Mouse (Mus musculus): ENCODE measurements around the gene Tll2. TPM values are rescaled to one million over a fixed set of nuclear protein-coding genes. Genes with fewer than 3 reads are reported as not detected.

Tll2 gene
- 0.03 TPM in 1 of 2 replicates, not detected in the other for polyA plus RNA-seq (2015; fragmentation: Nextera tagmentation; extraction: Ambion mirVana)

- Histone ChIP-seq H3K27ac (no peak within 1 kb of the TSS), H3K4me2 (peak within 1 kb of the TSS; percentile 54), H3K4me1 (replicated peaks) (peaks cover 8% of the 10 kb centered on the region), H3K36me3 (no peaks in the 10 kb centered on the region), H3K9ac (no peak within 1 kb of the TSS), H3K9me3 (replicated peaks) (no peaks in the 10 kb centered on the region), H3K27me3 (peaks cover 64% of the 10 kb centered on the region), H3K4me3 (replicated peaks) (peak within 1 kb of the TSS; percentile 38)
- 2% methylated on average over 32 of the region's 32 CpGs for WGBS (ENCODE audit: insufficient replicate concordance)
- DNase-seq (no peak), ATAC-seq (ENCODE audit: low read depth) (peak; percentile 71)
These were observed at the start of gene Tll2 for GRCm38 (mm10) chr19:41206811-41207344. Gene Tll2 (minus strand): TSS chr19:41206835.

DNA sequence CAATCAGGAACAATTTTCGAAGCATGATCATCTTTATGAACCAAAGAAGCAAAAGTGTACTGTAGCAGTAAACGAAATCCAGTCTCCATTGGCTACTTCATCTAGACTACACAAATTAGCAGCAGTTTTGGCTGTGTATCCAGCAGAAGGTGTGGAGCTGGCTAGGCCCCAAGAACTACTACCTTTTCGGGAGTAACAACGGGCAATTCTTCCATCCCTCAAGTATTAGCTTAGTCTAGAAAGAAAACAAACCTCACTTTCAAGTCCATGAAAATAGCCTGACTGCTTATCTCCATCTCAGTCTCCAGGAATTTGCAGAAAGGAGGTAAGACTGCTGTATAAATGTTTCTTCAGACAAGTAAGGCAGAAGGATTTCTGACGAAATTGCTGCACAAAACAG is 47.9 kb upstream of the Tll2 start:
- peaks cover 12% of the 10 kb centered on the region for H3K36me3 ChIP-seq
- no peak overlapping the region for H3K9ac ChIP-seq
- no peaks in the 10 kb centered on the region for H3K27me3 ChIP-seq
- no peak overlapping the region for H3K27ac ChIP-seq
- WGBS (ENCODE audit: insufficient replicate concordance): 76% methylated on average over 5 of the region's 5 CpGs
- ATAC-seq (ENCODE audit: low read depth) (no peak), DNase-seq (no peak)
- H3K4me1 ChIP-seq (replicated peaks): peaks cover 9% of the 10 kb centered on the region
- no peaks in the 10 kb centered on the region for H3K9me3 ChIP-seq (replicated peaks)
- H3K4me2 ChIP-seq: no peak overlapping the region
- no peak overlapping the region for H3K4me3 ChIP-seq (replicated peaks)

DNA sequence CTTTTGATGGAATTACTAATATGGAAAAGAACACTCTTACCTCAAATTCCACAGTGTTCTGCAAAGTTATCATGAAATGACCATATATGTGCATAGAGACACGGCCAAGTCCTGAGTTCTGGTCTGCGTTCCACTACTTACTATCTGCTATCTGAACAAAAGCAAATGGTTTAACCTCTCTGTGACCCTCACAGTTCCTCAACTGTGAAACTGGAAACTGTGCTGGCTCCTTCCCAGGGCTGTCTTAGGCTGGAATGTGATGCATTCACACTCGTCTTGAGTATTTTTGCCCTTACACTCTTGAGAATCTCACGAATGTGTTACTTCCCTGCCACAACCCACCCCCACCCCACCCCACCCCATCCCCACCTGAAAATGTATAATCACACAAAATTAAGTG is 42.3 kb upstream of the Tll2 start:
- WGBS (ENCODE audit: insufficient replicate concordance): 72% methylated on average over 4 of the region's 4 CpGs
- Histone ChIP-seq H3K4me1 (replicated peaks) (no peaks in the 10 kb centered on the region), H3K9me3 (replicated peaks) (no peaks in the 10 kb centered on the region), H3K9ac (no peak overlapping the region), H3K36me3 (peaks cover 33% of the 10 kb centered on the region), H3K27ac (no peak overlapping the region), H3K4me2 (no peak overlapping the region), H3K27me3 (no peaks in the 10 kb centered on the region), H3K4me3 (replicated peaks) (no peak overlapping the region)
- no peak for ATAC-seq (ENCODE audit: low read depth)
- DNase-seq: no peak

- Histone ChIP-seq H3K4me1 (replicated peaks) (no peaks in the 10 kb centered on the region), H3K9me3 (replicated peaks) (no peaks in the 10 kb centered on the region), H3K27me3 (no peaks in the 10 kb centered on the region), H3K27ac (no peak overlapping the region), H3K4me2 (no peak overlapping the region), H3K36me3 (peaks cover 28% of the 10 kb centered on the region), H3K9ac (no peak overlapping the region), H3K4me3 (replicated peaks) (no peak overlapping the region)
- ATAC-seq (ENCODE audit: low read depth) (no peak), DNase-seq (no peak)
- WGBS (ENCODE audit: insufficient replicate concordance): 80% methylated on average over 3 of the region's 3 CpGs
These were observed 41.6 kb upstream of the Tll2 start for GRCm38 (mm10) chr19:41248271-41248670.

DNA sequence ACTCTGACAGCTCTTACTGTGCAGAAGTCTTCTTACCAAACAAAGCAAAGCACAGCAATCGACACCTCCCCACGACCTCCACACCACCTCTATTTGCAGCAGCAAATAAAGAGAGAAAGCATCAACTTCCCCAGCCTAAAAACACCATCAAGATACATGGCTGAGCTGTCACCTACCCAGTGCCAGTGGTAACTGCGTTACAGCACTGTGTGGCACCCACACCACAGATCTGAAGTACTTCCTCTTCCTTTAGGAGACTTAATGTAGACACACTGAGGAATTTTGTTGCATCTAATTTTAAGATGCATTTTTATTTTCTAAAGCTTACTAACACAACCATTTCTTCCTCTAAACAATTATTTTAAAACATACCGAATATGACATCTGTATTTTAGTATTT is 39.6 kb upstream of the Tll2 start:
- Histone ChIP-seq H3K4me3 (replicated peaks) (no peak overlapping the region), H3K27me3 (no peaks in the 10 kb centered on the region), H3K36me3 (peaks cover 48% of the 10 kb centered on the region), H3K27ac (no peak overlapping the region), H3K9me3 (replicated peaks) (no peaks in the 10 kb centered on the region), H3K9ac (no peak overlapping the region), H3K4me2 (no peak overlapping the region), H3K4me1 (replicated peaks) (no peaks in the 10 kb centered on the region)
- no peak for DNase-seq
- 71% methylated on average over 4 of the region's 4 CpGs for WGBS (ENCODE audit: insufficient replicate concordance)
- no peak for ATAC-seq (ENCODE audit: low read depth)

GRCm38 (mm10) chr19:41244581-41244980 is 37.9 kb upstream of the Tll2 start:
- DNase-seq: peak; percentile 16
- Histone ChIP-seq H3K27me3 (no peaks in the 10 kb centered on the region), H3K27ac (no peak overlapping the region), H3K4me2 (no peak overlapping the region), H3K9ac (no peak overlapping the region), H3K4me1 (replicated peaks) (no peaks in the 10 kb centered on the region), H3K36me3 (peaks cover 60% of the 10 kb centered on the region), H3K9me3 (replicated peaks) (no peaks in the 10 kb centered on the region), H3K4me3 (replicated peaks) (no peak overlapping the region)
- 59% methylated on average over 6 of the region's 6 CpGs for WGBS (ENCODE audit: insufficient replicate concordance)
- ATAC-seq (ENCODE audit: low read depth): no peak

DNA sequence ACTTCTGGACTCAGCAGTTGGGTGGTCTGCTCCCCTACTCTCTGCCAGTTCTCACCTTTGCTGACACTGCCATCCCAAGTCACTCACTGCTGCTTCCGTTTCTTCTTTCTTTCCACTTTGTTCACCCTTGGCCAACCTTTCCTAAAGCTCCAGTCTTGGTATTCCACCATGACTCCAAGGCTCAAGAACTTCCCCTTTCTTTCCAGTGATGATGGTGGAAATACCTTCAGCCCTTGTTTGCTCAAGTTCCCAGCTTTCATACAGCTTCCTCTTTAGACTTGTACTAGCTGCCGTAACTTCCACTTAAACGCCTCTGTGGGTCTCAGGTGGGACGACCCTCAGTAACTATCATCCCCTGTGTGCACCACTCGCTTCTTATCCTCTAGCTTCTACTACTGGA is 35.4 kb upstream of the Tll2 start:
- H3K36me3 ChIP-seq: peaks cover 65% of the 10 kb centered on the region
- WGBS (ENCODE audit: insufficient replicate concordance): 79% methylated on average over 5 of the region's 5 CpGs
- no peak overlapping the region for H3K9ac ChIP-seq
- no peak overlapping the region for H3K4me2 ChIP-seq
- no peak for DNase-seq
- no peak for ATAC-seq (ENCODE audit: low read depth)
- no peaks in the 10 kb centered on the region for H3K4me1 ChIP-seq (replicated peaks)
- no peaks in the 10 kb centered on the region for H3K9me3 ChIP-seq (replicated peaks)
- H3K27ac ChIP-seq: no peak overlapping the region
- no peaks in the 10 kb centered on the region for H3K27me3 ChIP-seq
- no peak overlapping the region for H3K4me3 ChIP-seq (replicated peaks)

- WGBS (ENCODE audit: insufficient replicate concordance): 78% methylated on average over 4 of the region's 4 CpGs
- peaks cover 74% of the 10 kb centered on the region for H3K36me3 ChIP-seq
These were observed 27.1 kb upstream of the Tll2 start for GRCm38 (mm10) chr19:41233698-41234097.

DNA sequence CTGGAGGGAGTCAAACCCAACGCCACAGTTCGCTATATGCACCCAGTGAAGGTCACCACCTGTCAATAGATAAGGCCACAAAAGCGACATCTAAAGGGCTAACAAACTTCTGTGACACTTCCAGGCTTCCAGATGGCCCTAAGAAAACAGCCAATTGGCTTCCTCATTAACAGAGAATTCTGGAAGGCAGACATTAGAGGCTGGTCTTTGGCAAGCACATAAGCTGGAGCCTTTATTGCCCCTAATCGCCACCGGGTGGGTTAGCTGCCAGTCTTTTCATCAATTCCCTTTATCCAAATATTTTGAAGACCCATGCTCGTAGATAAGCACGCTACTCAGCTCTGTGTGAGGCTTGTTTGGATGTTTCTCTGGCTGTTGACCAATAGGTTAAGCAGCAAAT is 1.7 kb upstream of the Tll2 start:
- Histone ChIP-seq H3K4me2 (no peak overlapping the region), H3K9me3 (replicated peaks) (no peaks in the 10 kb centered on the region), H3K27ac (no peak overlapping the region), H3K4me3 (replicated peaks) (no peak overlapping the region), H3K9ac (no peak overlapping the region), H3K27me3 (peaks cover 53% of the 10 kb centered on the region), H3K4me1 (replicated peaks) (peaks cover 8% of the 10 kb centered on the region), H3K36me3 (peaks cover 10% of the 10 kb centered on the region)
- ATAC-seq (ENCODE audit: low read depth) (no peak), DNase-seq (no peak)
- 27% methylated on average over 7 of the region's 7 CpGs for WGBS (ENCODE audit: insufficient replicate concordance)

More at GRCm38 (mm10) chr19:41233698-41234097, 27.1 kb upstream of the Tll2 start:
- ATAC-seq (ENCODE audit: low read depth) (no peak), DNase-seq (no peak)
- Histone ChIP-seq H3K27ac (no peak overlapping the region), H3K9me3 (replicated peaks) (no peaks in the 10 kb centered on the region), H3K4me1 (replicated peaks) (no peaks in the 10 kb centered on the region), H3K4me2 (no peak overlapping the region), H3K27me3 (no peaks in the 10 kb centered on the region), H3K9ac (no peak overlapping the region), H3K4me3 (replicated peaks) (no peak overlapping the region)

GRCm38 (mm10) chr19:41206041-41206810 is 409 bp downstream of the Tll2 start:
- Histone ChIP-seq H3K4me2 (peak overlapping the region; percentile 54), H3K4me1 (replicated peaks) (peaks cover 8% of the 10 kb centered on the region), H3K4me3 (replicated peaks) (peak overlapping the region; percentile 38), H3K36me3 (no peaks in the 10 kb centered on the region), H3K27ac (no peak overlapping the region), H3K9me3 (replicated peaks) (no peaks in the 10 kb centered on the region), H3K9ac (no peak overlapping the region), H3K27me3 (peaks cover 68% of the 10 kb centered on the region)
- WGBS (ENCODE audit: insufficient replicate concordance): 2% methylated on average over 46 of the region's 46 CpGs
- DNase-seq: no peak
- ATAC-seq (ENCODE audit: low read depth): no peak

GRCm38 (mm10) chr19:41204159-41205081 is 2.2 kb downstream of the Tll2 start:
- H3K4me3 ChIP-seq (replicated peaks): no peak overlapping the region
- H3K9me3 ChIP-seq (replicated peaks): no peaks in the 10 kb centered on the region
- H3K27ac ChIP-seq: no peak overlapping the region
- no peak for DNase-seq
- ATAC-seq (ENCODE audit: low read depth): no peak
- H3K4me2 ChIP-seq: no peak overlapping the region
- no peaks in the 10 kb centered on the region for H3K36me3 ChIP-seq
- no peak overlapping the region for H3K9ac ChIP-seq
- H3K27me3 ChIP-seq: peaks cover 69% of the 10 kb centered on the region
- whole genome bisulfite sequencing (ENCODE audit: insufficient replicate concordance): 47% methylated on average over 11 of the region's 11 CpGs
- peaks cover 8% of the 10 kb centered on the region for H3K4me1 ChIP-seq (replicated peaks)
